Mouse (Mus musculus) heart, postnatal 36 days (tissue): Measurements from ENCODE around the gene Klhl10. TPM values are rescaled to one million over a fixed set of nuclear protein-coding genes. Genes with fewer than 3 reads are reported as not detected.

Experiments
- DNase-seq, 2 experiments: peaks; one replicate each; pipeline ENCODE4 v3.0.0; 2021 to 2022
- intact Hi-C: fragments of 180-260 bp; cut with DNase I; formaldehyde crosslinking; loops from one replicate; pipeline ENCODE4 v1.15.1; 2025
- total RNA-seq, 2 experiments: library from RNA; stranded (reverse); gene quantifications; 2 replicates each; pipeline ENCODE4 v1.2.3; 2021

The Klhl10 gene
- total RNA-seq, 2 experiments from 2014 or later, result 0.86 to 0.92 TPM

DNA sequence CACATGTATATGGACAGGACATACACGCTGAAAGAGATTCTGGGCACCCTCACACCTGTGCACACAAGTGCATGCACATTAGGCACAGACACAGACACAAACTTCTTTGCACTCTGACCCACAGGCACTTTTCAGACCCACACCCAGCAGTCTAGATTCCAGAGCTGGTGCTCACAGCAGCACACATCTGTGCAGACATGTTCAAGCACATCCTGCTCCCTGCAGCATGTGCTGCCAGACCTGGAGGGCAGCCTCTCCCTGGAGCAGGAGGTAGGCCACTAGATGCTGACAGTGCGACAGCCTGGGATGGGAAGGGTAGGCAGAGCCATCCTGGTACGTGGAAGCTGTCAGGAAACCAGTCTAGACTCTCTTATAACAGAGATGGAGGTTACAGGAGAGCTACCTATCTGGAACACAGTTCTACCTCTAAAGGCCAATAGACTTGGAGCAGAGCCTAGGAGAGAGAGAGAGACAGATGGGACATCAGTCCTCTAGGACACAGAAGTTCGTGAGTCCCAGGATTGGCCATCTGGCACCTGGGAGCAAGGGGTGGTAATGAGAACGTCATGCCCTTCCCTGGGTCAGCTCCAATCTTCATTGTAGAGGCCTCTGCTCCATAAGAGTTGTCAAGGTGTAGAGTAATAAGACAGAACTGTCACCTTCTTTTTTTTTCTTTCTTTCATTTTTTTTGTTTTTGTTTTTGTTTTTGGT lies 34.6 kb upstream of the Klhl10 start:
- DNase-seq, result no peak
- intact Hi-C loops, result no loop called here

DNA sequence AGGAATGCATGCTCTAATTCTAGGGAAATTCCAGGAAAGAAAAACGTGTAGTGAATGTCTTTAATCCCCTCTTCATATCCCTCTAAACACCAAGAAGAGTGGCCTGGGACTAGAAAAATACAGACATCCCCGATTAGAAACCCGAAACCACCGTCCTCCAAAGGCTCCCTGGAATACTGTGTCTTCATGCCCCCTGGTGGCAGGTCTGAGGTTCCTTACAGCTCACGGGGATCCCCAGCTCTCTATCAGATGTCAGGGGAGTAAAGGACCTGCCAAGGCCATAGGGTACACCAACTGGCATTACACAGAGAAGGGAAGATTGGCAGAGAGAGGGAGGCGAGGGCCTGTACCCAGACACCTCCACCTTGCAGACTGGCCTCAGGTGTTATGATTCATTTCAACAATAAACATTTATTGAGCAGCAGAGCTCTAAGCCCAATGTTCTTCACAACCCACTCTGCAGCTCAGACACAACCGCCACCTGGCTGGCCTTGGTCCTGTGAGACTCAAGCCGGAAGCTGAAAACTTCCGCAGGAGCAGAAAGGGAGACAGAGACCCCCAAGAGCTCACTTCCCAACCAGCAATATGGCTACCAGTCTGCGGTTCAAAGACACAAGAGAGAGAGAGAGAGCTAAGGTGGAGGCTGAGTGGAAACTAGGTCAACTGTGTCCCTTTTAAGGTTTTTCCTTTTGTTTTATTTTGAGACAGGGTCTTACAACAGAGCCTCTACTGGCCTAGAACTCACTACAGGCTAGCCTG lies 33.5 kb upstream of the Klhl10 start:
- DNase-seq, result peak; percentile 78 to 80
- intact Hi-C loops, result loop anchor here (1.0 kb wide), 1 partner anchor 46 kb away; no protein-coding TSS in a partner anchor

DNA sequence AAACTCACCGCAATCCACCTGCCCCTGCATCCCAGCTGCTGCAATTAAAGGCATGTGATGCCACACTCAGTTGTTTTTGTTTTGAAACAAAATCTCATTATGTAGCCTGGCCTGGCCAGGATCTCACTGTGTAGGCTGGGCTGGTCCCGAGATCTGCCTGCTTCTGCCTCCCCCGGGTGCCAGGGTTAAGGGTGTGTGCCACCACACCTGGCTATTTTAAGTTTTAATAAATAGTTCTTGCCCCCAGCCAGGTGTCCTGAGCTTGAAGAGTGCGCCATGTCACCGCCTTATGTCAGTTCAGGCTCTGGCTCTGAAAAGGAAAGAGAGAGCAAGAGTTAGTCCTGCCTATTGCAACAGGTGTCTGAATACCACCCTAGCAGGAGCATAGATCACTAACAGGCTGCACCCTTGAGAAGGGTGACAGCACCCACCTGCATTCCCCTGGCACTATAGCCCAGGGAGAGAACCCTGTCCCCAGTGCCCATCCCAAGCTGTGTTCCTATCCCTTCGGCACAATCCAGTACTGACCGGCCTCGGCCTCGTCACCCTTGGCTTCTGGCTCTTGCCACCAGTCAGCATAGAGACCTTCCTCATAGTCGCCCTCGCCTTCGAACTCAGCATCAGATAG lies 32.8 kb upstream of the Klhl10 start:
- intact Hi-C loops, result loop anchor here (1.0 kb wide), 1 partner anchor 47 kb away; no protein-coding TSS in a partner anchor
- no peak for DNase-seq

DNA sequence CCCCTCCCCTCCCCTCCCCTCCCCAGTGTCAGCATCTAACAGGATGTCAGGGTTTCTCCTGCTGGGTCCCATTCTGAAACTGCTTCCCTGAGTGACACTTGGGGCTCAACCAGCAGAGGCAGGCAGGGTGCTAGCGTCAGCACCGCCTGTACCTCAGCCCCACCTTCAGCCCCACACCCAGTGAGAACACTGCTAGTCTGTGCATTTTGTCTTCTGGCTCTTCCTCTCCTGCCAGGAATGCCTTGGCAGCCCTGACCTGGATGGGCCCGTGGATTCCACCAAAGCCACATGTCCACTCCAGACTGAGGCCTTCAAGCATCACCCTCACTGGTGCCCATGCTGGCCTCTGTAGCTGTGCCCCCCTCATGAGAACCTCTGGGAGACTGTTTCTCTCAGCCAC lies 32.0 kb upstream of the Klhl10 start:
- intact Hi-C loops, result no loop called here
- DNase-seq, result no peak

DNA sequence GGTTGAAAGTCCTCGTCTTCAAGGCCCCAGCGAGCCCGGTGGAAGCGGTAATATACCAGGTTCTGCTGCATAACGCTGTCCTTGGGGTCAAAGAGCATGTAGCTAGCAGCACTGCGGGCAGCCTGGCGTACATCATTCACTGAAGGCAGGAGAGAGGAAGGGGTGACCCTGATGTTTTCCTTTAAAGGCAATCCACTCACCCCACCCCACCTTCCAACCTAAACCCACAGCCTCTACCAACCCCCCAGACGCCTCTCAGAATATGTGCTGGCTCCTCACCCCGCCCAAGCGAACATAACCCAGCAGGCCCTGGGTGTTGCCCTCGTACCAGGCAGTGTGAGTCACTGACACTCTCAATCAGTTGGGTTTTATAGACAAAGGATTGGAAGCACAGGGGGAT lies 30.0 kb upstream of the Klhl10 start:
- DNase-seq, result no peak
- intact Hi-C loops, result no loop called here

DNA sequence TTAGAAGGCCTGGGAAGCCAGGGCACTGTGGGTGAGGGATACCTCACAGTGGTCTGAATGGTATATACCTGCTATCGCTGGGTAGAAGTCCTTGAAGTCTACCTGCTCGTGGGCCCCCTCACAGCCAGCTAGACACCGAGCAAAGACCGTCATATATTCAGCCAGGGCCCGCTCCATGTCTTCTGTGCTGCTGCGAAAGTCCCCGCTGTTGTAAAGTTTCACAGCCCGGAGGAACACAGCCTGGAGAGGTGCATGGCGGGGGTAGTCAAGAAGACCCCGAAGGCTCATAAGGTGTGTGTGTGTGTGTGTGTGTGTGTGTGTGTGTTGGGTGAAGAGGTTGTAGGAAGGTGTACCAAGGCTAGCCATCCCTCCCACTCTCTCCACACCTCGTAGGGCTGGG lies 28.2 kb upstream of the Klhl10 start:
- no peak for DNase-seq
- intact Hi-C loops, result no loop called here

DNA sequence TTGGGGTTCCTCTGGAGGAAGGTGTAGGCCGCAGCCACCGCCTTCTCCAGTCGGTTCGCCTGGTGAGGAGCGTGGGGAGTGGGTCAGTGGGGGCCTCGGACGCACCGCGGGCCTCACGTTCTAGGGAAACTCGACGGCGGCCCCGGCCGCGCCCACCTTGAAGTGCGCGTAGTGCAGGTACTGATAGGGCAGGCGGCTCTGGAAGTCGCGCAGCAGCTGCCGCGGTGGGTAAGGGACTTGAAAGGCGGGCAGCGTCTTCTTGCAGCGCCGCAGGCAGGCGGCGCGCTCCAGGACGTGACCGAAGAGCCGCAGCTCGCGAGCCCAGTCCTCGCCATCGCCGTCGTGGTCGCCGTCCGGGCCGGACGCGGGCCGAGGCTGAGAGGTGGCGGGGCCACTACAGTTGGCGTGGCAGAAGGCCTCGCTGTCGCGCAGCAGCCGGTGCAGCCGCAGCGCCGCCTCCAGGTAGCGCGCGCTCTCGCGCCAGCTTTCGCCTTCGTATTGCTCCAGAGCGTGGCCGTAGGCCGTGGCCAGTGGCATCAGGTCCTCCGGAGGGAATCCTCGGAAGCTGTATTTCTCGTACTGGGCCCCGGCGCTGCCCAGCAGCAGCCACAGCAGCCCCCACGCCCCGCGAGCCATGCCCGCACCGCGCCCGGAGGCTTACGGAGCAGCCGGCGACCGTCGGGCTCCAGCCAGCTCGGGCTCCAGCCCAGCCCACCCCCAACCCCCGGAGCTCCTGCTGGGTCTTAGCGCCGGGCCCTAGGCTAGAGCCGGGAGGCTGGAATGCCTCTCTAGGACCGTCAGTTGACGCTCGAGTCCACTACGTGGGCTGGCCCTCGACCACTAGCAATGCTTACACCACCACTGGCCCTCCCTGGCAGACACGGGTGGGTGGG lies 27.4 kb upstream of the Klhl10 start, which contains the start of gene P3h4:
TSS of gene P3h4 (minus strand) at position 816 of the 893 bp plus-strand sequence.
- peak; percentile 83 to 89 for DNase-seq
- intact Hi-C loops, result loop anchor here (1.0 to 2.0 kb wide), 2 partner anchors 17 to 27 kb away; partner anchors contain the start of genes Jup, Klhl10 and Nt5c3b

DNA sequence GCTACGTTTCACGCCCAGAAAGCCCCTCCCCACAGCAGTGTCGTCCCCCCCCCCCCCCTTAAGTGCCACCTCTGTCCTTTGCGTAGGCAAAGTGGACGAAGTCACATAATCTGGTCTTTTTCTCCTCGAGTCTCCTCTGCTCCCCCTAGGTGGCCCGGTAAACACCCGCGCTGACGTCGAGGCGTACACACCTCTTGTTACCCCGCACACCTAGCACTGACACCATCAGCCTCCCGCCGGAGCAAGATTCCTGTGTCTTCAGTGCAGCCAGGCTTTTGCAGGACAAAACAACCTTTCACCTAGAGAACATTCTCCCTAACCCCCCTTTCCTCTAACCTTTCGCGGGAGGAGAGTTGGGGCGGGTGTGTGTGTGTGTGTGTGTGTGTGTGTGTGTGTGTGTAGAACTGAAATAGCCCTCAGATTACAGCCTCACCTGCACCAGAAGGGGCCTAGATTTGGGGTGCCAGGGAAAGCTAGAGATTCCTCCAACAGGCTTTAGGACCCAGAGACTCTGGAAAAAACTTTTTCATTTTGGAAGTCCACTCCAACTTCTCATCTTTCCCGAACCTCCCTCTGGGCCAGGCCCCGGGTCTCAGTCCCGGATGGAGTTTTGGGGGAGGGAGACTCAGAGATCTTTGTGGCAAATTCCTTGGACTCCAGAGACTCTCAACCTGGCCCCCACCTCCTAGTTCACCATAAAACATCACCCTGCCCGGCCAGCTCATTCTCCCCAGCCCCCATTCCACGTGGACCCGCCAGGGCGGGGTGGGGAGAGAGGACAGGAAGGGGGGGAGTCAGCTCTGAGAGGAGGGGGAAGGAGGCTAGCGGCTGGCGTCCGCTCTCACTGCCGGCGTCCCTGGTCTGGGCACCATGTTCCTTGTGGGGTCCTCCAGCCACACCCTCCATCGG lies 26.5 kb upstream of the Klhl10 start, which contains the start of gene Fkbp10:
TSS of gene Fkbp10 (plus strand) at position 784 of the 909 bp plus-strand sequence.
- peak; percentile 53 to 75 for DNase-seq
- intact Hi-C loops, result loop anchor here (1.0 to 2.0 kb wide), 2 partner anchors 18 to 26 kb away; partner anchors contain the start of genes Jup, Klhl10 and Nt5c3b

DNA sequence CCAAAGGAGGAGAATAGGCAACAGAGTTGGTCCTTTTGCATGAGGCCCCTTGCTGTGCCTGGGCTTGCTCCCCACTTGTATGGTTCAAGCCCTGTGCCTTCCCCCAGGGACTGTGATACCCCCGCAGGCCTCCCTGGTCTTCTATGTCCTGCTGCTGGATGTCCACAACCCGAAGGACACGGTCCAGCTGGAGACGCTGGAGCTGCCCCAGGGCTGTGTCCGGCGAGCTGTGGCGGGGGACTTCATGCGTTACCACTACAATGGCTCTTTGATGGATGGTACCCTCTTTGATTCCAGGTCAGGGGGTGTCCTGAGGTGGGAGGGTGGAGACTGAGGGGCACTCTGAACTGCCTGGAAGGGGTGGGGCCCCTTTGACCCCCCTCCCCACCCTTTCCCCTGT lies 20.2 kb upstream of the Klhl10 start:
- intact Hi-C loops, result loop anchor here (5.0 kb wide), 1 partner anchor 281 kb away; the partner anchor contains the start of gene Dhx58
- no peak for DNase-seq

DNA sequence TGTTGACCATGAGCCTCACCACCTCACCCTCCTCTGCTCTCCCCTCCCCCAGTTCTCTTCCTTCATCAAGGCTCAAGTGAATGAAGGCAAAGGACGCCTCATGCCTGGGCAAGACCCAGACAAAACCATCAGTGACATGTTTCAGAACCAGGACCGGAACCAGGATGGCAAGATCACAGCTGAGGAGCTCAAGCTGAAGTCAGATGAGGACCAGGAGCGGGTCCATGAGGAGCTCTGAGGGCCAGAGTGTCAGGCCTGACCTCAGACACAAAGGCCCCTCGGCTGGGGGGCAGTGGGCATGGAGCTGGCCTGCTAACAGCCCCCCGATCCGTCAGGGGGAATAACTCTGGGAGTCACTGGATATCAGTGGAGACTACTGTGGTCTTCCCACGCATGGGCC lies 17.9 kb upstream of the Klhl10 start:
- intact Hi-C loops, result loop anchor here (5.0 kb wide), 1 partner anchor 278 kb away; the partner anchor contains the start of gene Dhx58

DNA sequence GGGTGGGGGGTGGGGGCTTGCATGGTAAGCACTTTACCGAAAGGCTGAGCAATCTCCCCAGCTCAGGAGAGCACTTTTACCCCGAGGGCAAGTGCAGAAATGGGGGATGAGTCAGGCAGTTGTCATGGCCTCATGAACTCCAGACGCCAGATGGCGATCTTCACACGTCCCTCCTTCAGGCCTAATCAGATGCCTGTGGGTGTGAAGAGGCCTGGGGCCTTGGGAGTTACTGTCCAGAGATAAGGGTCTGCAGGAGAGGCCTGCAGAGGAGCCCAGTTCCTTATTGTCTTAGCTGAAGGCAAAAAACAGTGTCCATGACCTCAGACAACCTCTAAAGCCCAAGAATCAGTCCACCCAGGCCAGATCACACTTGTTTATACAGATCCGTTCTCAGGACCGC lies 15.9 kb upstream of the Klhl10 start:
- intact Hi-C loops, result loop anchor here (2.0 kb wide), 2 partner anchors 47 to 129 kb away; partner anchors contain the start of gene Klhl11

More for the DNA sequence above, 17.9 kb upstream of the Klhl10 start:
- no peak for DNase-seq

DNA sequence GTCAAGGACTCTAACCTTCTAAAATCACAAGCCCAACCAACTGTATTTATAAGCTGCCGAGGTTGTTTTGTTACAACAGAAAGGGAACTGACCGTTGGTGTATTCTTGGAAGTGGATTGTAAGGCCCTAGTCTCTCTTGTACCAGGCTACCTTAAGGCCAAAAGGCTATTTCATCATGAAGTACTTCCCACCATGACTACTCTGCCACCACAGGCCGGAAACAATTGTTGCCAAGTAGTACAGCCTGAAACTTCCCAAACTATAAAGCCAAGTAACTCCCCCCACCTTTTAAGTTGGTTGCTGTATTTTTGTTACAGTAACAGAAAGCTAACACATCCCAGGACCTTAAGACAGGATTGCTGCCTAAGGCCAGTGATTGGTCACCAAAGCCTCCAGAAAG lies 14.9 kb upstream of the Klhl10 start:
- intact Hi-C loops, result loop anchor here (2.0 kb wide), 2 partner anchors 46 to 128 kb away; partner anchors contain the start of gene Klhl11
- DNase-seq, result no peak

More for the DNA sequence above, 15.9 kb upstream of the Klhl10 start:
- peak; percentile 77 to 82 for DNase-seq

DNA sequence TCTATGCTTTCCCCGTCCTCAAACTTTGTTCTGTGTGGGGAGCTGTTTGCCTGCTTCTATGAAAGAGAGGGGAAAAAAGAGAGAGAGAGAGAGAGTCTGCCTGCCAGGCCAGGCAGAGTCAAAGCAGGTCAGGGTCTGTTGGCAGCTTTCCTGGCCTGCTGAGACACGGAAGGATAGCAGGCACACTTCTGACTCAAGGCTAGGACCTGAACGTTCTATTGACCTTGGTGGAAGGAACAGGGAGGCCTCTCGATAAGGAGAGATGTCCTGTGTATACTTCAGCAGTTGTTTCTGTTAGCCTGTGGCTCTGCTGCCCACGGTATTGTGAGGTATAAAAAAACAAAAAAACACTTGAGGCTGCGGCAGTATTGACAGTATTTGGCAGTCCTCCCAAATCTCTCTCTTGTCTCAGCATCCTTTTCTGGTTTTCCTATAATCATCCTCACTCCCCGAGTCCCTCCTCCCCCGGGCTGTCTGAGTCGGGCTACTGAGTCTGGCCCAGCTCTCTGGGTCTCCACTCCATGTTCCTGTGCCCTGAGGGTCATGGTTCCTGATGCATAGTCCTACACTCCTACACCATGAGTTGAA lies 13.0 kb upstream of the Klhl10 start:
- intact Hi-C loops, result no loop called here
- DNase-seq, result peak; percentile 35 to 40

DNA sequence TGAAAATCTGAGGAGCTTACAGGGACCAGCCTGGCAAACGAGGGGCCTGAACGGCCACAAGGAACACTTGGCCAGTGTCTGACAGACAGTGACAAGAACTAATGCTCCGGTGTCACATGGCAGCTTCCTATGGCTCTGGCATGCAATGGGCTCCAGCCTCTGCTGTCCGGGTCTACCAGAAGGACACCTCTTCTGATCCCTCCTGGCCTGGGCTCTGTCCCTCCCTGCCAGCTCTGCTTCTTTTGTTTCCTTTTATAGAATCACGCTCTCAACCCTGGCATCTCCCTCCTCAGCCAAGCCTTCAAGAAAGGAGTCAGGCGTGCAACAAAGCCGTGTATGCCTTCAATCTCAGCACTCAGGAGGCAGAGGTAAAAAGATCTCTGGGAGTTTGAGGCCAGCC lies 11.7 kb upstream of the Klhl10 start:
- intact Hi-C loops, result no loop called here
- DNase-seq, result no peak

DNA sequence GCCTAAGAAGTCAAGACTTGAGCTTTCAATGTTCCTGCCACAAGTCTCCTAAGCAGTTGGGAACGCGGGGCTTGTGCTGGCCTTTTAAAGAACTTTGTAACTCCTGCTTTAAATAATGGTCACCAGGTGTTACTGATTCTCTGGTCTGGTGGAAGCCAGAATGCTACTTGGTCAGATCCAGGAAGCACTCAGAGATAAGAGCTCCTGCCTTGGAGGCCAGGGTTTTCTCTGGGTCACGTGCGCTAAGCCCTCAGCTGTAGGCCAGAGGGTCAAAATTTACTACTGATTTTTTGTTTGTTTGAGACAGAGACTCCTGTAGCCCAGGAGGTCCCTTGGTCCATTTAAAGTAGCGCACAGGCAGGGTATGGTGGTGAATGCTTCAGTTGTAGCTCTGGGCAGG lies 9.7 kb upstream of the Klhl10 start:
- intact Hi-C loops, result no loop called here
- DNase-seq, result no peak

DNA sequence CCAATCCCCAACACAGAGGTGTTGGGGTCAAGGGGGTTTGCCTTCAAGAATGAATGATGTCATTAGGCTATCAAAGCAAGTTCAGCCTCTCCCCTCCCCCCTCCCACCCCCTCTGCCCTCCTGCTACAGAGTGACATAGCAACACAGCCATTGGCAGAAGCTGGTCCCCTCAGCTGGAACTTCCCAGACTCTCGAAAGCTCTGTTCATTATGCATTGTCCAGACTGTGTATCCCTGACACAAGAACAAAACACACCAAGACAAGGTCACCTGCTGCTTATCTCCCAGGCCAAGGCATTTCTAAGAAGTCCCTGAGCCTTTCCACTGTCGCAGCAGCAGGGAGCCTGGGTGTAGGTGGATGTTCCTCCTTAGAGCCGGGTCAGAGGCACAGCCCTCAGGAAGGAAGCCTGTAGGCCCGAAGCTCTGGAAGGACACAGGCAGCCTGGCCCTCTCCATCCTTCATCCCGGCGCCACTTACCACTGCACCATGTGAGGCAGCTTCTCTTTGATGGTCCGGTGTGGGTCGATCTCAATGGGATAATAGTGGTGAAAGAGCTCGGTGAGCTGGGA lies 6.0 kb upstream of the Klhl10 start:
- intact Hi-C loops, result no loop called here
- DNase-seq, result no peak

DNA sequence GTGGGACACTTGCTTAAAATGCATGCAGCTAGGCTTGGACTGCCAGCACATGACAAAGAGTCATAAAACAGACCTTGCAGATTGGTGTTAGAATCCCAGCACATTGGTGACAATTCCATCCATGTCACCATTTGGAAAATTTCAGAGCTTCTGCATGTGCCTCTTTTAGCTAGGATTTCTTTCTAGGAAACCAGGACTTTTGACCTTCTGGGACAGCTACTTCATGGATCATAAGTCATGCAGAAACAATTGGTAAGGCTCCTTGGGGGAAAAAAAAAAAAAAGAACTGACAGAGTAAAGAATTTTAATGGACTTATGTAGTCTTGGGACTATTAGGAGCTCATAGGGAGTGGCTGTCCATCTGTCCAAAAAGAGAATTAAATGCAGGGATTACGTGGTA lies 3.8 kb upstream of the Klhl10 start:
- no peak for DNase-seq

More for the DNA sequence above, 3.8 kb upstream of the Klhl10 start:
- intact Hi-C loops, result no loop called here
